Mouse (Mus musculus): ENCODE measurements around the gene Tmem82. TPM values are rescaled to one million over a fixed set of nuclear protein-coding genes. Genes with fewer than 3 reads are reported as not detected.

The Tmem82 gene
- polyA plus RNA-seq, 1 experiment from 2014 or later = 0.30 TPM

GRCm38 (mm10) chr4:141581051-141581450 is 37.4 kb downstream of the Tmem82 start:
- H3K9ac ChIP-seq (ENCODE audit: low read depth, low read length) = no peak overlapping the region
- H3K9me3 ChIP-seq (replicated peaks; ENCODE audit: control insufficient read depth, low read length) = no peaks in the 10 kb centered on the region
- H3K4me3 ChIP-seq (ENCODE audit: low read depth, low read length) = no peak overlapping the region
- ATAC-seq (replicated peaks; ENCODE audit: insufficient number of reproducible peaks, low FRiP score, low TSS enrichment) = no peak
- H3K4me1 ChIP-seq (ENCODE audit: control insufficient read depth, insufficient read depth, low read length) = no peaks in the 10 kb centered on the region
- 90% methylated on average over 13 of the region's 13 CpGs for WGBS (ENCODE audit: insufficient replicate concordance)
- H3K27ac ChIP-seq (ENCODE audit: low read depth, low read length) = no peak overlapping the region
- H3K36me3 ChIP-seq (ENCODE audit: control insufficient read depth, insufficient read depth, low read length) = peaks cover 42% of the 10 kb centered on the region
- no peaks in the 10 kb centered on the region for H3K27me3 ChIP-seq (ENCODE audit: control insufficient read depth, insufficient read depth, low read length)
- H3K4me2 ChIP-seq = no peak overlapping the region

GRCm38 (mm10) chr4:141578833-141579232 is 39.6 kb downstream of the Tmem82 start:
- Histone ChIP-seq H3K9ac (ENCODE audit: low read depth, low read length) (no peak overlapping the region), H3K4me1 (ENCODE audit: control insufficient read depth, insufficient read depth, low read length) (peaks cover 4% of the 10 kb centered on the region; the same call in 1 of the 2 replicates), H3K4me2 (no peak overlapping the region), H3K36me3 (ENCODE audit: control insufficient read depth, insufficient read depth, low read length) (peaks cover 35% of the 10 kb centered on the region), H3K9me3 (replicated peaks; ENCODE audit: control insufficient read depth, low read length) (no peaks in the 10 kb centered on the region), H3K4me3 (ENCODE audit: low read depth, low read length) (no peak overlapping the region), H3K27ac (ENCODE audit: low read depth, low read length) (0 out of 2 replicates have a peak overlapping the region, but pooled peaks have one; percentile 35), H3K27me3 (ENCODE audit: control insufficient read depth, insufficient read depth, low read length) (no peaks in the 10 kb centered on the region)
- 31% methylated on average over 3 of the region's 3 CpGs for WGBS (ENCODE audit: insufficient replicate concordance)
- ATAC-seq (replicated peaks; ENCODE audit: insufficient number of reproducible peaks, low FRiP score, low TSS enrichment) = no peak

GRCm38 (mm10) chr4:141576877-141577276 is 41.6 kb downstream of the Tmem82 start:
- Histone ChIP-seq H3K9ac (ENCODE audit: low read depth, low read length) (no peak overlapping the region), H3K9me3 (replicated peaks; ENCODE audit: control insufficient read depth, low read length) (no peaks in the 10 kb centered on the region), H3K4me1 (ENCODE audit: control insufficient read depth, insufficient read depth, low read length) (peaks cover 4% of the 10 kb centered on the region; the same call in 1 of the 2 replicates), H3K27me3 (ENCODE audit: control insufficient read depth, insufficient read depth, low read length) (no peaks in the 10 kb centered on the region), H3K27ac (ENCODE audit: low read depth, low read length) (no peak overlapping the region), H3K36me3 (ENCODE audit: control insufficient read depth, insufficient read depth, low read length) (peaks cover 27% of the 10 kb centered on the region), H3K4me2 (no peak overlapping the region), H3K4me3 (ENCODE audit: low read depth, low read length) (no peak overlapping the region)
- WGBS (ENCODE audit: insufficient replicate concordance) = 90% methylated on average over 7 of the region's 7 CpGs
- no peak for ATAC-seq (replicated peaks; ENCODE audit: insufficient number of reproducible peaks, low FRiP score, low TSS enrichment)

GRCm38 (mm10) chr4:141576404-141576803 is 42.0 kb downstream of the Tmem82 start:
- Histone ChIP-seq H3K9ac (ENCODE audit: low read depth, low read length) (no peak overlapping the region), H3K4me2 (no peak overlapping the region), H3K4me1 (ENCODE audit: control insufficient read depth, insufficient read depth, low read length) (peaks cover 4% of the 10 kb centered on the region; the same call in 1 of the 2 replicates), H3K4me3 (ENCODE audit: low read depth, low read length) (no peak overlapping the region), H3K36me3 (ENCODE audit: control insufficient read depth, insufficient read depth, low read length) (peaks cover 27% of the 10 kb centered on the region), H3K9me3 (replicated peaks; ENCODE audit: control insufficient read depth, low read length) (no peaks in the 10 kb centered on the region), H3K27ac (ENCODE audit: low read depth, low read length) (no peak overlapping the region), H3K27me3 (ENCODE audit: control insufficient read depth, insufficient read depth, low read length) (no peaks in the 10 kb centered on the region)
- 84% methylated on average over 11 of the region's 11 CpGs for WGBS (ENCODE audit: insufficient replicate concordance)
- no peak for ATAC-seq (replicated peaks; ENCODE audit: insufficient number of reproducible peaks, low FRiP score, low TSS enrichment)

GRCm38 (mm10) chr4:141574789-141575702 is 43.4 kb downstream of the Tmem82 start:
- H3K4me3 ChIP-seq (ENCODE audit: low read depth, low read length) = no peak overlapping the region
- H3K27me3 ChIP-seq (ENCODE audit: control insufficient read depth, insufficient read depth, low read length) = no peaks in the 10 kb centered on the region
- 0 out of 2 replicates have a peak overlapping the region, but pooled peaks have one; percentile 30 for H3K4me2 ChIP-seq
- peaks cover 7% of the 10 kb centered on the region for H3K4me1 ChIP-seq (ENCODE audit: control insufficient read depth, insufficient read depth, low read length)
- no peak overlapping the region for H3K27ac ChIP-seq (ENCODE audit: low read depth, low read length)
- no peak overlapping the region for H3K9ac ChIP-seq (ENCODE audit: low read depth, low read length)
- no peaks in the 10 kb centered on the region for H3K9me3 ChIP-seq (replicated peaks; ENCODE audit: control insufficient read depth, low read length)
- peaks cover 16% of the 10 kb centered on the region for H3K36me3 ChIP-seq (ENCODE audit: control insufficient read depth, insufficient read depth, low read length)
- WGBS (ENCODE audit: insufficient replicate concordance) = 39% methylated on average over 27 of the region's 27 CpGs
- no peak; the same call in 1 of the 2 replicates for ATAC-seq (replicated peaks; ENCODE audit: insufficient number of reproducible peaks, low FRiP score, low TSS enrichment)

- H3K4me2 ChIP-seq = no peak overlapping the region
- peaks cover 12% of the 10 kb centered on the region for H3K36me3 ChIP-seq (ENCODE audit: control insufficient read depth, insufficient read depth, low read length)
- H3K4me3 ChIP-seq (ENCODE audit: low read depth, low read length) = no peak overlapping the region
- WGBS (ENCODE audit: insufficient replicate concordance) = 45% methylated on average over 6 of the region's 6 CpGs
- H3K4me1 ChIP-seq (ENCODE audit: control insufficient read depth, insufficient read depth, low read length) = peaks cover 8% of the 10 kb centered on the region
- no peaks in the 10 kb centered on the region for H3K27me3 ChIP-seq (ENCODE audit: control insufficient read depth, insufficient read depth, low read length)
- no peak for ATAC-seq (replicated peaks; ENCODE audit: insufficient number of reproducible peaks, low FRiP score, low TSS enrichment)
- H3K27ac ChIP-seq (ENCODE audit: low read depth, low read length) = no peak overlapping the region
- H3K9ac ChIP-seq (ENCODE audit: low read depth, low read length) = no peak overlapping the region
- no peaks in the 10 kb centered on the region for H3K9me3 ChIP-seq (replicated peaks; ENCODE audit: control insufficient read depth, low read length)
Observed at GRCm38 (mm10) chr4:141573359-141573966, 45.0 kb downstream of the Tmem82 start.

- no peak for ATAC-seq (replicated peaks; ENCODE audit: insufficient number of reproducible peaks, low FRiP score, low TSS enrichment)
- WGBS (ENCODE audit: insufficient replicate concordance) = 73% methylated on average over 7 of the region's 7 CpGs
- no peak overlapping the region for H3K4me3 ChIP-seq (ENCODE audit: low read depth, low read length)
- no peak overlapping the region for H3K27ac ChIP-seq (ENCODE audit: low read depth, low read length)
- H3K36me3 ChIP-seq (ENCODE audit: control insufficient read depth, insufficient read depth, low read length) = peaks cover 12% of the 10 kb centered on the region
- no peaks in the 10 kb centered on the region for H3K27me3 ChIP-seq (ENCODE audit: control insufficient read depth, insufficient read depth, low read length)
- H3K9me3 ChIP-seq (replicated peaks; ENCODE audit: control insufficient read depth, low read length) = no peaks in the 10 kb centered on the region
- H3K4me2 ChIP-seq = no peak overlapping the region
- no peak overlapping the region for H3K9ac ChIP-seq (ENCODE audit: low read depth, low read length)
- peaks cover 8% of the 10 kb centered on the region for H3K4me1 ChIP-seq (ENCODE audit: control insufficient read depth, insufficient read depth, low read length)
Observed at GRCm38 (mm10) chr4:141572668-141573358, 45.6 kb downstream of the Tmem82 start.

GRCm38 (mm10) chr4:141571934-141572333 is 46.5 kb downstream of the Tmem82 start:
- H3K9me3 ChIP-seq (replicated peaks; ENCODE audit: control insufficient read depth, low read length) = no peaks in the 10 kb centered on the region
- H3K4me3 ChIP-seq (ENCODE audit: low read depth, low read length) = no peak overlapping the region
- H3K27me3 ChIP-seq (ENCODE audit: control insufficient read depth, insufficient read depth, low read length) = no peaks in the 10 kb centered on the region
- no peak overlapping the region for H3K9ac ChIP-seq (ENCODE audit: low read depth, low read length)
- H3K27ac ChIP-seq (ENCODE audit: low read depth, low read length) = no peak overlapping the region
- peaks cover 4% of the 10 kb centered on the region for H3K36me3 ChIP-seq (ENCODE audit: control insufficient read depth, insufficient read depth, low read length)
- 61% methylated on average over 10 of the region's 10 CpGs for WGBS (ENCODE audit: insufficient replicate concordance)
- H3K4me1 ChIP-seq (ENCODE audit: control insufficient read depth, insufficient read depth, low read length) = peaks cover 8% of the 10 kb centered on the region
- ATAC-seq (replicated peaks; ENCODE audit: insufficient number of reproducible peaks, low FRiP score, low TSS enrichment) = no peak
- no peak overlapping the region for H3K4me2 ChIP-seq

Data from heart, embryonic 11.5 days (tissue).